Mouse (Mus musculus): ENCODE results near the gene Gdi2.
A peak's percentile ranks its signal among the peaks of the same experiment; 100 is the strongest.

Gene Gdi2

DNA sequence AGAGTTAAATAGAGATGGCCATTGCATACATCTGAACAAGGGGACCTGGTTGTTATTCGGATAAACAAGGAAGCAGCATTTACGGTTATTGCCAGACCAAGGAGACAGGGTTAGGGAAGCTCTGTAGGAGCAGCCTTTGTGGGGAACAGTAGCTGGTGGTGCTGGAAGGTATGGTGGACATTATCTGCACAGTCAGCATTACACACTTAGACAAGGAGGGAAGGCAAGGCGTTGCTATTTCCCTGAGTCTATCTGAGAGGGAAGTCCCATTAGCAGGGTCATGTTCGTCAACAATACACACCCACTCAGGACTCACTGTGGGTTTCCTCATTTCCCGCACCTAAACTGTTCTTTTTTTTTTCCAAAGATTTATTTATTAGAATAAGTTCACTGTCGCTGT is 10.0 kb downstream of the Gdi2 start:
- no peak for DNase-seq (ENCODE audit: low spot score)

- no peak for DNase-seq (ENCODE audit: low spot score)
Measured at GRCm38 (mm10) chr13:3563130-3563529, 25.3 kb downstream of the Gdi2 start.

DNA sequence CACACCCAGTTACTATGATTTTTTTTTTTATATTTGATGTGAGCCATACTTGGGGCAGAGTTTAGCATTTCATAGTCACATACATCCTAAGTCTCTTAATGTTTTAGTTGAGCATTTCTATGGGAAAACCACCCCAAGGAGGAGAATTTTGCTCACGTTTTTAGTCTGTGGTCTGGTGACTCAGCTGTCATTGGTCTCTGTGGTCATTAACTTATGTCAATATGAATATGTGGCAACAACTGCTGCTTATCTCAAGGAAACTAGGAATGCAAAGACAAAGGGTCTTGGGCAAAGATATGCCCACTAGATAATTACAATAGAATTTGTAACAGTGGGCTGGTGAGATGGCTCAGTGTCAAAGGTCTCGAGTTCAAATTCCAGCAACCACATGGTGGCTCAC is 26.1 kb downstream of the Gdi2 start:
- no peak for DNase-seq (ENCODE audit: low spot score)

- no peak for DNase-seq (ENCODE audit: low spot score)
Measured at GRCm38 (mm10) chr13:3590789-3591188, 52.9 kb downstream of the Gdi2 start.

GRCm38 (mm10) chr13:3594311-3594710 is 56.4 kb downstream of the Gdi2 start:
- no peak for DNase-seq (ENCODE audit: low spot score)

DNA sequence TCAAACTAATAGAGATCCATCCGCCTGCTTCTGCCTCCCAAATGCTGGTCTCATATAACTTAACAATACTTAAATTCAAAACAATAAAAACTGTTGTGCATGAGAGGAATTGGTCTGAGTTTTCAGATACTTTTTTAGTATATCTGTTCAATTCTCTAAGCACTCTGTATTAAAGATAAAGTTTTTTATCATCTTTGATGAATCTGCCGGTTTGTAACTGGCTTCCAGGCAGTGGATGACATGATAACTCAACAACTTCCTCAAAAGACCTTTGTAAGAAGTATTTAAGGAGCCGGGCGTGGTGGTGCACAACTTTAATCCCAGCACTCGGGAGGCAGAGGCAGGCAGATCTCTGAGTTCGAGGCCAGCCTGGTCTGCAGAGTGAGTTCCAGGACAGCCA is 58.4 kb downstream of the Gdi2 start:
- DNase-seq (ENCODE audit: low spot score), result no peak

GRCm38 (mm10) chr13:3609780-3610117 is 71.9 kb downstream of the Gdi2 start:
- DNase-seq (ENCODE audit: low spot score), result no peak

- DNase-seq (ENCODE audit: low spot score), result peak; percentile 50
Measured at GRCm38 (mm10) chr13:3610118-3610794, 72.4 kb downstream of the Gdi2 start.

GRCm38 (mm10) chr13:3610795-3611438 is 73.1 kb downstream of the Gdi2 start, which contains the start of gene Fam208b:
Gene Fam208b, minus strand, starts transcription at chr13:3611108.
- DNase-seq (ENCODE audit: low spot score), result peak; percentile 96

Measured in retina, embryonic 14.5 days (tissue).